Mouse (Mus musculus) limb, embryonic 11.5 days (tissue): ENCODE results near the gene Cdc14a. TPM values are rescaled to one million over a fixed set of nuclear protein-coding genes. Genes with fewer than 3 reads are reported as not detected.

Experiments
- ATAC-seq: fragments of 200-750 bp; cut with Nextera tagmentation; 2 replicates; pipeline ENCODE4 v1.8.0; 2017; ENCODE audit warnings: low read depth; ENCODE audit not compliant: insufficient number of reproducible peaks, low FRiP score, low TSS enrichment
- DNase-seq: peaks from one replicate; pipeline ENCODE4 v3.0.0-alpha.2; 2015; ENCODE audit warnings: low spot score
- H3K27ac ChIP-seq: fragments of 300-500 bp; sonication (generic); replicated peaks from 2 replicates; pipeline ENCODE4 v1.5.1; 2014; ENCODE audit warnings: low read depth, mild to moderate bottlenecking, low read length
- H3K27me3 ChIP-seq: fragments of 300-500 bp; sonication (generic); 2 replicates; pipeline ENCODE4 v1.6.1; 2014; ENCODE audit warnings: mild to moderate bottlenecking, low read length, mixed read lengths; ENCODE audit not compliant: control insufficient read depth, insufficient read depth
- H3K36me3 ChIP-seq: fragments of 300-500 bp; sonication (generic); 2 replicates; pipeline ENCODE4 v1.6.1; 2014; ENCODE audit warnings: mild to moderate bottlenecking, low read length, moderate library complexity, mixed read lengths; ENCODE audit not compliant: control insufficient read depth, insufficient read depth
- H3K4me1 ChIP-seq: fragments of 300-500 bp; sonication (generic); 2 replicates; pipeline ENCODE4 v1.6.1; 2014; ENCODE audit warnings: low read length, mixed read lengths; ENCODE audit not compliant: control insufficient read depth, insufficient read depth
- H3K4me2 ChIP-seq: fragments of 300-500 bp; sonication (generic); 2 replicates; pipeline ENCODE4 v1.6.1; 2014; ENCODE audit warnings: low read depth, mild to moderate bottlenecking, moderate library complexity; ENCODE audit not compliant: severe bottlenecking
- H3K4me3 ChIP-seq: fragments of 300-500 bp; sonication (generic); 2 replicates; pipeline ENCODE4 v1.5.1; 2014; ENCODE audit warnings: low read depth, low read length
- H3K9ac ChIP-seq: fragments of 300-500 bp; sonication (generic); 2 replicates; pipeline ENCODE4 v1.6.1; 2014; ENCODE audit warnings: mild to moderate bottlenecking, low read length
- H3K9me3 ChIP-seq: fragments of 300-500 bp; sonication (generic); 2 replicates; pipeline ENCODE4 v1.6.1; 2016; ENCODE audit warnings: low read length; ENCODE audit not compliant: control insufficient read depth
- WGBS: fragments of 180-500 bp; shearing (Covaris S2); extraction: QIAGEN DNeasy Blood & Tissue Kit; methylation state at CpG from one replicate; pipeline ENCODE4 v1.1.7; 2014; 5-methylcytosine and 5-hydroxymethylcytosine counted together
- polyA plus RNA-seq: library from polyadenylated mRNA; unstranded; fragments of >200 nt; fragmentation: Nextera tagmentation; extraction: Ambion mirVana; gene quantifications from 2 replicates; pipeline ENCODE4 v1.2.1, GENCODE M21; 2014

Gene Cdc14a
- polyA plus RNA-seq, 1 experiment from 2014 or later, result 11.6 TPM

- peak overlapping the region; percentile 90 for H3K4me3 ChIP-seq
- WGBS, result 0% methylated on average over 32 of the region's 32 CpGs
- H3K27me3 ChIP-seq, result no peaks in the 10 kb centered on the region
- H3K9me3 ChIP-seq, result no peaks in the 10 kb centered on the region
- DNase-seq (peak; percentile 82), ATAC-seq (peak; percentile 15; the same call in 1 of the 2 replicates)
- no peaks in the 10 kb centered on the region for H3K36me3 ChIP-seq
- H3K4me2 ChIP-seq, result peak overlapping the region; percentile 58
- peak overlapping the region; percentile 79 for H3K9ac ChIP-seq
- H3K27ac ChIP-seq, result peak overlapping the region; percentile 76
- H3K4me1 ChIP-seq, result peaks cover 5% of the 10 kb centered on the region
Measured at GRCm38 (mm10) chr3:116424160-116424972, 534 bp upstream of the Cdc14a start.

GRCm38 (mm10) chr3:116422795-116423352 lies 958 bp downstream of the Cdc14a start:
- H3K27me3 ChIP-seq, result no peaks in the 10 kb centered on the region
- peak; percentile 78 for DNase-seq
- peak overlapping the region; percentile 90 for H3K4me3 ChIP-seq
- ATAC-seq, result peak; percentile 23; the same call in 1 of the 2 replicates
- H3K9me3 ChIP-seq, result no peaks in the 10 kb centered on the region
- peaks cover 5% of the 10 kb centered on the region for H3K4me1 ChIP-seq
- no peaks in the 10 kb centered on the region for H3K36me3 ChIP-seq
- H3K4me2 ChIP-seq, result peak overlapping the region; percentile 58
- no peak overlapping the region for H3K27ac ChIP-seq
- under 1% methylated on average over 23 of the region's 23 CpGs for WGBS
- peak overlapping the region; percentile 90 for H3K9ac ChIP-seq

GRCm38 (mm10) chr3:116422074-116422473 lies 1.8 kb downstream of the Cdc14a start:
- Histone ChIP-seq H3K9me3 (no peaks in the 10 kb centered on the region), H3K27me3 (no peaks in the 10 kb centered on the region), H3K4me1 (peaks cover 5% of the 10 kb centered on the region), H3K9ac (no peak overlapping the region), H3K4me3 (peak overlapping the region; percentile 90; the same call in 1 of the 2 replicates), H3K27ac (no peak overlapping the region), H3K36me3 (no peaks in the 10 kb centered on the region), H3K4me2 (peak overlapping the region; percentile 58)
- WGBS, result 60% methylated on average over 8 of the region's 8 CpGs
- DNase-seq (no peak), ATAC-seq (no peak)

- Histone ChIP-seq H3K9ac (no peak overlapping the region), H3K4me3 (no peak overlapping the region), H3K4me2 (no peak overlapping the region), H3K4me1 (peaks cover 5% of the 10 kb centered on the region), H3K36me3 (no peaks in the 10 kb centered on the region), H3K9me3 (no peaks in the 10 kb centered on the region), H3K27ac (no peak overlapping the region), H3K27me3 (no peaks in the 10 kb centered on the region)
- 75% methylated on average over 6 of the region's 6 CpGs for WGBS
- DNase-seq, result no peak
- no peak for ATAC-seq
Measured at GRCm38 (mm10) chr3:116421121-116421520, 2.7 kb downstream of the Cdc14a start.

- no peak overlapping the region for H3K4me3 ChIP-seq
- ATAC-seq (no peak), DNase-seq (no peak)
- H3K4me2 ChIP-seq, result no peak overlapping the region
- H3K4me1 ChIP-seq, result peaks cover 5% of the 10 kb centered on the region
- no peak overlapping the region for H3K9ac ChIP-seq
- no peak overlapping the region for H3K27ac ChIP-seq
- H3K27me3 ChIP-seq, result no peaks in the 10 kb centered on the region
- no peaks in the 10 kb centered on the region for H3K9me3 ChIP-seq
- peaks cover 3% of the 10 kb centered on the region; the same call in 1 of the 2 replicates for H3K36me3 ChIP-seq
- WGBS, result 83% methylated on average over 11 of the region's 11 CpGs
Measured at GRCm38 (mm10) chr3:116419791-116420190, 4.0 kb downstream of the Cdc14a start.

- Histone ChIP-seq H3K27me3 (no peaks in the 10 kb centered on the region), H3K4me2 (no peak overlapping the region), H3K9ac (no peak overlapping the region), H3K27ac (no peak overlapping the region), H3K9me3 (no peaks in the 10 kb centered on the region), H3K4me3 (no peak overlapping the region), H3K36me3 (peaks cover 5% of the 10 kb centered on the region; the same call in 1 of the 2 replicates), H3K4me1 (peaks cover 16% of the 10 kb centered on the region)
- DNase-seq, result no peak
- 92% methylated on average over 3 of the region's 3 CpGs for WGBS
- ATAC-seq, result no peak
Measured at GRCm38 (mm10) chr3:116414451-116414860, 9.4 kb downstream of the Cdc14a start.

GRCm38 (mm10) chr3:116412954-116413724 lies 10.7 kb downstream of the Cdc14a start:
- no peak overlapping the region for H3K4me3 ChIP-seq
- no peak overlapping the region for H3K27ac ChIP-seq
- H3K27me3 ChIP-seq, result no peaks in the 10 kb centered on the region
- 89% methylated on average over 4 of the region's 4 CpGs for WGBS
- peaks cover 16% of the 10 kb centered on the region for H3K4me1 ChIP-seq
- H3K9me3 ChIP-seq, result no peaks in the 10 kb centered on the region
- DNase-seq (no peak), ATAC-seq (no peak)
- H3K4me2 ChIP-seq, result no peak overlapping the region
- peaks cover 5% of the 10 kb centered on the region for H3K36me3 ChIP-seq
- no peak overlapping the region for H3K9ac ChIP-seq

- Histone ChIP-seq H3K4me2 (no peak overlapping the region), H3K27ac (no peak overlapping the region), H3K9ac (no peak overlapping the region), H3K36me3 (peaks cover 2% of the 10 kb centered on the region), H3K27me3 (no peaks in the 10 kb centered on the region), H3K4me3 (no peak overlapping the region), H3K9me3 (no peaks in the 10 kb centered on the region), H3K4me1 (peaks cover 16% of the 10 kb centered on the region)
- ATAC-seq (no peak), DNase-seq (no peak)
- 34% methylated on average over 7 of the region's 7 CpGs for WGBS
Measured at GRCm38 (mm10) chr3:116410051-116410450, 13.8 kb downstream of the Cdc14a start.
